Mouse (Mus musculus): ENCODE results near the gene Hilpda. TPM values are rescaled to one million over a fixed set of nuclear protein-coding genes. Genes with fewer than 3 reads are reported as not detected.

Hilpda gene
- polyA plus RNA-seq, 1 experiment: 7.4 TPM

DNA sequence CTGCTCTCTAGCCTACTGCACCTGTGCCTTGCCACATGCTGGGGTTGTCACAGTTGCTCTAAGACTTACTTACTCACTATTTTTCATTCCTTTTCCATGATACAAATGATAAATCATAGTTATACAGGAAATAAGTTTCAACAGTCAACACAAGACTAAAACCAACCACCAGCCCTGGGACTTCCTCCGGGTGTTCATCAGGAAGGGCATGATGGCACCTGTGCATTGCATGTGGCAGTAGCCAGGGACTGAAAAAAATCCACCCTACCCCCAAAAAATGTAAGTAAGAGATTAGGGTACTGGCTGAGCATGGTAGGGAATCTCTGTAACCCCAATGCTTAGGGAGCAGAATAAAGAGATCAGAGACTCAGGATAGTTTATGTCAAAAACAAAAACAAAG is 12.9 kb upstream of the Hilpda start:
- 61% methylated on average over 1 of the region's 1 CpGs for WGBS
- Histone ChIP-seq H3K36me3 (ENCODE audit: control insufficient read depth, insufficient read depth, low read length) (no peaks in the 10 kb centered on the region), H3K4me1 (ENCODE audit: control insufficient read depth, insufficient read depth, low read length) (no peaks in the 10 kb centered on the region), H3K4me3 (ENCODE audit: insufficient read depth, low read depth, low read length) (no peak overlapping the region), H3K27ac (ENCODE audit: insufficient read depth, low read depth, low read length) (no peak overlapping the region), H3K27me3 (replicated peaks; ENCODE audit: control insufficient read depth, insufficient read depth, low read length) (no peaks in the 10 kb centered on the region)
- TF ChIP-seq POLR2A (IDR thresholded peaks at IDR 0.05; ENCODE audit: low read depth, low read length): no peak
- no peak for TF ChIP-seq CTCF (conservative IDR thresholded peaks at IDR 0.05; ENCODE audit: insufficient read depth, insufficient read length, low read depth, low read length)
- no peak for DNase-seq

DNA sequence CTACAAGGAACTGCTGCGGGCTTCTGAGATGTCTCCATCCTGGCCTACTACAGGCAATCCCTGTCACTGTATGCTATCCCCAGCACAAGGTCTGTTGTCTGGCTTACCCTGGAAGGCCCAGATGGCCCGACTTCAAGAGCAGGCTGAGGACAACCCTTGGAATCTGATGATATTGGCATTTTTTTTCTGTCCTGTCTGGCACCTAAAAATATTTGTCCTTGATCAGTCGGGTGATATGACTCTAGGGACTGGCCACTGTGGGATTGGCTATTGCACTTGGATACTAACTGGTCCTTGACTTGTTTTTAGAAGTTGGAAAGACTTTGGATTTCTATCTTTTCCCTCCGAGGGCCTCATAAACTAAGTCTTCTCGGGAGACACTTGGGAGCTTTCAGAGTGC is 10.5 kb upstream of the Hilpda start:
- Histone ChIP-seq H3K27me3 (replicated peaks; ENCODE audit: control insufficient read depth, insufficient read depth, low read length) (no peaks in the 10 kb centered on the region), H3K4me3 (ENCODE audit: insufficient read depth, low read depth, low read length) (no peak overlapping the region), H3K27ac (ENCODE audit: insufficient read depth, low read depth, low read length) (no peak overlapping the region), H3K36me3 (ENCODE audit: control insufficient read depth, insufficient read depth, low read length) (no peaks in the 10 kb centered on the region), H3K4me1 (ENCODE audit: control insufficient read depth, insufficient read depth, low read length) (no peaks in the 10 kb centered on the region)
- TF ChIP-seq CTCF (conservative IDR thresholded peaks at IDR 0.05; ENCODE audit: insufficient read depth, insufficient read length, low read depth, low read length): no peak
- TF ChIP-seq POLR2A (IDR thresholded peaks at IDR 0.05; ENCODE audit: low read depth, low read length): no peak
- 80% methylated on average over 5 of the region's 5 CpGs for WGBS
- DNase-seq: no peak

DNA sequence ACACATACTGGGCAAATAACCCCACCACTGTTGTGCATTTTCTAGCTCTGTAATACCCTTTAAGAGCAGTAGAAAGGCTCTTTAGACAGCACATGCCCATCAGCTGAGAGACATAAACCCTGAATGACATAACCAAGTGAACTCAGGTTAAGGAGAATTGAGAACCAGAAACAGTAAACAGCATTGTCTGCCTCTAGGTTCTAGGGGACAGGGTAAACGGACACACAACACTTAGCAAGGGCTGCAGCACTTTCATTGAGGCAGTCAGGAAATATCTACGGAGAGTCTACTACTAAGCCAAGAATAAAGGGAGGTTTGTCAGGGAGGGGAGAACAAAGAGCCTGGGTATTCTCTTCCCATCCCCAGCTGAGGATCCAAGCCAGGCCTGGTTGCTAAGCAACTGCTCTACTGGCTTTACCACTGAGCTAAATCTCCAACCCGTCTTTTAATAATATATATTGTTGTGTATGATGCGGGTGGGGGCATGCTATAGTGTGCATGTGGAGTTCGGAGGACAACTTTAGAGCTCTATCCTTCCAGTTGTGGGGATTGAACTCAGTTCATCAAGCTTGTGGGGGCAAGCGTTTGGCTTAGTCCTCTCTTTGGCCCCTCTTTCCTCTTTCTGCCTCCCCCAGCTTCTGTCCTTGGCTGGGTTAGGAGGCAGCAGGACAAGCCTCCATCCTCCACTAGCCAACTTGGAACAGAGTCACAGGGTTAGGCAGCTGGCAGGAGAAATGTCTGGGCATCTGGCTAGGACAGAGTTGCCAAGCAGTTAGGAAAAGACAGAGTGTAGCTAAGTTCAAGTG is 8.4 kb upstream of the Hilpda start:
- no peak for TF ChIP-seq POLR2A (IDR thresholded peaks at IDR 0.05; ENCODE audit: low read depth, low read length)
- no peak for TF ChIP-seq CTCF (conservative IDR thresholded peaks at IDR 0.05; ENCODE audit: insufficient read depth, insufficient read length, low read depth, low read length)
- Histone ChIP-seq H3K4me1 (ENCODE audit: control insufficient read depth, insufficient read depth, low read length) (no peaks in the 10 kb centered on the region), H3K36me3 (ENCODE audit: control insufficient read depth, insufficient read depth, low read length) (no peaks in the 10 kb centered on the region), H3K27me3 (replicated peaks; ENCODE audit: control insufficient read depth, insufficient read depth, low read length) (no peaks in the 10 kb centered on the region), H3K27ac (ENCODE audit: insufficient read depth, low read depth, low read length) (no peak overlapping the region), H3K4me3 (ENCODE audit: insufficient read depth, low read depth, low read length) (no peak overlapping the region)
- DNase-seq: peak; percentile 7
- WGBS: 66% methylated on average over 6 of the region's 6 CpGs

DNA sequence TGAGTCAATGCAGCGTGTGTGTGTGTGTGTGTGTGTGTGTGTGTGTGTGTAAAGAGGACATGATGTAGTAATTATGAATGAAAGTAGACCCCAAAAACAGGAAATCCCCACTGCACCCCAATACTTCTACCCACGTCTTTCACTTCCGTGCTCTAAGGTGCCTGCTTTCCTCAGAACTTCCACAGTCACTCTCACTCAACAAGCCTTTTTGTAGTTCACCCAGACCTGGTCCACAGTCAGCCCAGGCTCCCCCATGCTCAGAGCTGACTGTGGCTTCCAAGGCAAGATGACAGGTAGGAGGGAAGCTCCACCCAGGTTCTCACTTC is 7.9 kb upstream of the Hilpda start:
- no peak overlapping the region for H3K4me3 ChIP-seq (ENCODE audit: insufficient read depth, low read depth, low read length)
- DNase-seq: no peak
- no peaks in the 10 kb centered on the region for H3K36me3 ChIP-seq (ENCODE audit: control insufficient read depth, insufficient read depth, low read length)
- no peaks in the 10 kb centered on the region for H3K4me1 ChIP-seq (ENCODE audit: control insufficient read depth, insufficient read depth, low read length)
- H3K27ac ChIP-seq (ENCODE audit: insufficient read depth, low read depth, low read length): no peak overlapping the region
- 84% methylated on average over 3 of the region's 3 CpGs for WGBS
- TF ChIP-seq CTCF (conservative IDR thresholded peaks at IDR 0.05; ENCODE audit: insufficient read depth, insufficient read length, low read depth, low read length): no peak
- no peak for TF ChIP-seq POLR2A (IDR thresholded peaks at IDR 0.05; ENCODE audit: low read depth, low read length)
- no peaks in the 10 kb centered on the region for H3K27me3 ChIP-seq (replicated peaks; ENCODE audit: control insufficient read depth, insufficient read depth, low read length)

DNA sequence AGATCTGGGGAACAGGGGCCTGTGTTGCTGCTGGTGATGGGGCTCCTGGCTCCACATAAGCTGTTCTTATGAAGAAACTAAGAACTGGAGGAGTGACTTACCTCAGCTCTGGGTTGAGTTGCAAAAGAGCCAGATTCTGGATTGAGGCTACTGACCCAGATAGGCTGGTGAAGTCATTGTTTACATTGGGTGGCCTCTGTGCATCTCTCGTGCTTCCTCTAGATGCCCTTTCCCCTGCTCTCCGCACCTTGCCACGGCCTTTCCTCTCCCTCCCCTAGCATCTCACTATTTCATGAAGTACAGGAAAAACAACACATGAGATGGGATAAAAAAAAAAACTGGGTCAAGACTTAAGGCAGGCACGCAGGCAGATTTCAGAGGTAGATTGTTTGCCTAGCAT is 5.4 kb upstream of the Hilpda start:
- Histone ChIP-seq H3K27ac (ENCODE audit: insufficient read depth, low read depth, low read length) (no peak overlapping the region), H3K27me3 (replicated peaks; ENCODE audit: control insufficient read depth, insufficient read depth, low read length) (no peaks in the 10 kb centered on the region), H3K4me1 (ENCODE audit: control insufficient read depth, insufficient read depth, low read length) (peaks cover 5% of the 10 kb centered on the region; the same call in 1 of the 2 replicates), H3K36me3 (ENCODE audit: control insufficient read depth, insufficient read depth, low read length) (no peaks in the 10 kb centered on the region), H3K4me3 (ENCODE audit: insufficient read depth, low read depth, low read length) (no peak overlapping the region)
- TF ChIP-seq CTCF (conservative IDR thresholded peaks at IDR 0.05; ENCODE audit: insufficient read depth, insufficient read length, low read depth, low read length) (no peak), POLR2A (IDR thresholded peaks at IDR 0.05; ENCODE audit: low read depth, low read length) (no peak)
- DNase-seq: no peak
- 55% methylated on average over 4 of the region's 4 CpGs for WGBS

DNA sequence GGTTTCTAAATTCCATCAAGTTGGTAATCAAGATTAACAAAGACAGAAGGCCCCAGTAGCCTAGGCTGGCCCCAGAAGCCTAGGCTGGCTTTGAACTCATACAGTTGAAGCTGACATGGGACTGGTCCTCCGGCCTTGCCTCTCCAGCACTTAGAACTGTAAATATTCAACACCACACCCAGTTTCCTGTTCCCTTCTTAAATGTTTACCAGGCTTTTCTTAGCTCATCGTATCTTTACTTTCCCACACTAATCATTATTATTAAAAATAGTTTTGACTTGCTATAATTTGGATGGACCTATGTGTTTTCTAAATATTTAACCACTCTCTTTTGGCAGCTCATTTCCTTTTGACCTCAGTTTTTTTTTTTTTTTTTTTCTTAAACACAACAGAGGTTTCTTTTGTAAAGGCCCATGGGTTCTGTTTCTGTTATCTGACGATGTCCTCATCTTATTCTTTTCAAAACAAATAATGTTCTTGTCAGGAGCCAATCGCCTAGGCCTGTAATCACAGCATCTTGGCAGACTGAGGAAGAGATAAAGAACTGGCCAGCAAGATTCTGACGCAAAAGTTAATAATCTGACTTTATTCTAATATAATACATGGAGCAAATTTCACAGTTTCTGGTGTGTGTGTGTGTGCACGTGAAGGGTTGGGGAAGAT is 3.2 kb upstream of the Hilpda start:
- no peak for TF ChIP-seq CTCF (conservative IDR thresholded peaks at IDR 0.05; ENCODE audit: insufficient read depth, insufficient read length, low read depth, low read length)
- no peak for TF ChIP-seq POLR2A (IDR thresholded peaks at IDR 0.05; ENCODE audit: low read depth, low read length)
- Histone ChIP-seq H3K4me3 (ENCODE audit: insufficient read depth, low read depth, low read length) (no peak overlapping the region), H3K4me1 (ENCODE audit: control insufficient read depth, insufficient read depth, low read length) (peaks cover 10% of the 10 kb centered on the region; the same call in 1 of the 2 replicates), H3K27me3 (replicated peaks; ENCODE audit: control insufficient read depth, insufficient read depth, low read length) (no peaks in the 10 kb centered on the region), H3K36me3 (ENCODE audit: control insufficient read depth, insufficient read depth, low read length) (no peaks in the 10 kb centered on the region), H3K27ac (ENCODE audit: insufficient read depth, low read depth, low read length) (no peak overlapping the region)
- DNase-seq: no peak
- WGBS: 73% methylated on average over 6 of the region's 6 CpGs

DNA sequence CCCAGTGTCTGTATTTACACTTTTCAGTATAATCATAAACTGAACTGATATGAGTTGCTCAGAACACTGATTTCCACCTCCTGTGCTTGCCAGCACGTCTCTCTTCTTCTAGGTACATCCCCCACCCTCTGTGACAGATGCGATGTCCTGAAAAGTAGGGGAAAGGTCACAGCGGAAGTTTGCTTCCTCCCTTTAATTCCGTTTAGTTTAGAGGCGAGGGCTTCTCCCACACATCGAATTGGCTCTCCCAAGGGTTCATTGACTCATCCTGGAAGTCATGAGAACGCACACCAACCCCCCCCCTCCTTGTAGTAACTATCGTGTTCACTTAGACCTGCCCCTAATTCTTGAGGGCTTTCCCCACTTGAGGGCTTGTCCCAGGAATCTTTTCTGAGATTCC is 1.3 kb upstream of the Hilpda start:
- Histone ChIP-seq H3K27ac (ENCODE audit: insufficient read depth, low read depth, low read length) (no peak overlapping the region), H3K27me3 (replicated peaks; ENCODE audit: control insufficient read depth, insufficient read depth, low read length) (no peaks in the 10 kb centered on the region), H3K4me3 (ENCODE audit: insufficient read depth, low read depth, low read length) (no peak overlapping the region), H3K4me1 (ENCODE audit: control insufficient read depth, insufficient read depth, low read length) (peaks cover 10% of the 10 kb centered on the region; the same call in 1 of the 2 replicates), H3K36me3 (ENCODE audit: control insufficient read depth, insufficient read depth, low read length) (no peaks in the 10 kb centered on the region)
- TF ChIP-seq POLR2A (IDR thresholded peaks at IDR 0.05; ENCODE audit: low read depth, low read length): no peak
- TF ChIP-seq CTCF (conservative IDR thresholded peaks at IDR 0.05; ENCODE audit: insufficient read depth, insufficient read length, low read depth, low read length): no peak
- DNase-seq: peak; percentile 27
- WGBS: 9% methylated on average over 8 of the region's 8 CpGs
